Mouse (Mus musculus) forebrain, embryonic 16.5 days (tissue): ENCODE measurements around the gene Grin3b. TPM values are rescaled to one million over a fixed set of nuclear protein-coding genes. Genes with fewer than 3 reads are reported as not detected.

ENCODE experiments used
- ATAC-seq: fragments of 200-750 bp; cut with Nextera tagmentation; 2 replicates; pipeline ENCODE4 v1.8.0; 2017; ENCODE audit warnings: mild to moderate bottlenecking, moderate library complexity
- H3K27ac ChIP-seq: fragments of 300-500 bp; sonication (generic); 2 replicates; pipeline ENCODE4 v1.5.1; 2014; ENCODE audit warnings: low read length, control low read depth
- H3K27me3 ChIP-seq: fragments of 300-500 bp; sonication (generic); replicated peaks from 2 replicates; pipeline ENCODE4 v1.6.1; 2014; ENCODE audit warnings: low read length; ENCODE audit not compliant: control insufficient read depth, insufficient read depth
- H3K36me3 ChIP-seq: fragments of 300-500 bp; sonication (generic); 2 replicates; pipeline ENCODE4 v1.6.1; 2014; ENCODE audit not compliant: control insufficient read depth, insufficient read depth
- H3K4me1 ChIP-seq: fragments of 300-500 bp; sonication (generic); replicated peaks from 2 replicates; pipeline ENCODE4 v1.6.1; 2014; ENCODE audit warnings: low read length; ENCODE audit not compliant: control insufficient read depth, insufficient read depth
- H3K4me2 ChIP-seq: fragments of 300-500 bp; sonication (generic); 2 replicates; pipeline ENCODE4 v1.6.1; 2014; ENCODE audit warnings: mild to moderate bottlenecking, low read length, control low read depth
- H3K4me3 ChIP-seq: fragments of 300-500 bp; sonication (generic); replicated peaks from 2 replicates; pipeline ENCODE4 v1.5.1; 2014; ENCODE audit warnings: mild to moderate bottlenecking, low read length, control low read depth
- H3K9ac ChIP-seq: fragments of 300-500 bp; sonication (generic); replicated peaks from 2 replicates; pipeline ENCODE4 v1.6.1; 2014; ENCODE audit warnings: low read depth, low read length, control low read depth
- H3K9me3 ChIP-seq: fragments of 300-500 bp; sonication (generic); 2 replicates; pipeline ENCODE4 v1.6.1; 2016; ENCODE audit warnings: low read length; ENCODE audit not compliant: control insufficient read depth
- WGBS: fragments of 180-500 bp; shearing (Covaris S2); extraction: QIAGEN DNeasy Blood & Tissue Kit; methylation state at CpG from one replicate; pipeline ENCODE4 v1.1.7; 2014; 5-methylcytosine and 5-hydroxymethylcytosine counted together
- polyA plus RNA-seq: library from polyadenylated mRNA; unstranded; fragments of >200 nt; fragmentation: Nextera tagmentation; extraction: Ambion mirVana; gene quantifications from 2 replicates; pipeline ENCODE4 v1.2.1, GENCODE M21; 2015

The Grin3b gene
- polyA plus RNA-seq, 1 experiment from 2014 or later = 0.60 TPM

- 83% methylated on average over 9 of the region's 9 CpGs for WGBS
- Histone ChIP-seq H3K4me1 (peaks cover 14% of the 10 kb centered on the region), H3K4me2 (no peak overlapping the region), H3K4me3 (no peak overlapping the region), H3K27ac (no peak overlapping the region), H3K36me3 (no peaks in the 10 kb centered on the region), H3K9ac (no peak overlapping the region), H3K9me3 (no peaks in the 10 kb centered on the region), H3K27me3 (peaks cover 11% of the 10 kb centered on the region; the same call in 1 of the 2 replicates)
- ATAC-seq = no peak
Measured at GRCm38 (mm10) chr10:80001945-80002344, 31.4 kb downstream of the Grin3b start.

- ATAC-seq = no peak
- Histone ChIP-seq H3K27me3 (peaks cover 11% of the 10 kb centered on the region; the same call in 1 of the 2 replicates), H3K4me3 (no peak overlapping the region), H3K36me3 (no peaks in the 10 kb centered on the region), H3K4me1 (peaks cover 5% of the 10 kb centered on the region), H3K27ac (no peak overlapping the region), H3K4me2 (no peak overlapping the region), H3K9ac (no peak overlapping the region), H3K9me3 (no peaks in the 10 kb centered on the region)
- WGBS = 21% methylated on average over 21 of the region's 21 CpGs
Measured at GRCm38 (mm10) chr10:80002829-80003228, 32.3 kb downstream of the Grin3b start.

GRCm38 (mm10) chr10:80003374-80004232, 33.1 kb downstream of the Grin3b start:
- ATAC-seq = no peak
- Histone ChIP-seq H3K27me3 (peaks cover 11% of the 10 kb centered on the region; the same call in 1 of the 2 replicates), H3K27ac (no peak overlapping the region), H3K9ac (no peak overlapping the region), H3K36me3 (no peaks in the 10 kb centered on the region), H3K4me2 (no peak overlapping the region), H3K4me3 (no peak overlapping the region), H3K4me1 (no peaks in the 10 kb centered on the region), H3K9me3 (no peaks in the 10 kb centered on the region)
- WGBS = 62% methylated on average over 9 of the region's 9 CpGs

- Histone ChIP-seq H3K9me3 (no peaks in the 10 kb centered on the region), H3K4me2 (no peak overlapping the region), H3K9ac (no peak overlapping the region), H3K27ac (no peak overlapping the region), H3K27me3 (peaks cover 11% of the 10 kb centered on the region; the same call in 1 of the 2 replicates), H3K4me3 (no peak overlapping the region), H3K36me3 (no peaks in the 10 kb centered on the region), H3K4me1 (no peaks in the 10 kb centered on the region)
- ATAC-seq = no peak
- 89% methylated on average over 8 of the region's 8 CpGs for WGBS
Measured at GRCm38 (mm10) chr10:80004233-80004705, 33.8 kb downstream of the Grin3b start.

GRCm38 (mm10) chr10:80011740-80012139, 41.2 kb downstream of the Grin3b start:
- Histone ChIP-seq H3K9me3 (peaks cover 18% of the 10 kb centered on the region), H3K4me1 (no peaks in the 10 kb centered on the region), H3K27ac (no peak overlapping the region), H3K4me2 (no peak overlapping the region), H3K27me3 (peaks cover 45% of the 10 kb centered on the region), H3K9ac (no peak overlapping the region), H3K36me3 (peaks cover 7% of the 10 kb centered on the region; the same call in 1 of the 2 replicates), H3K4me3 (no peak overlapping the region)
- WGBS = 85% methylated on average over 6 of the region's 6 CpGs
- ATAC-seq = no peak

- Histone ChIP-seq H3K9me3 (peaks cover 18% of the 10 kb centered on the region), H3K4me3 (no peak overlapping the region), H3K27me3 (peaks cover 52% of the 10 kb centered on the region), H3K4me2 (no peak overlapping the region), H3K9ac (no peak overlapping the region), H3K27ac (no peak overlapping the region), H3K4me1 (no peaks in the 10 kb centered on the region), H3K36me3 (peaks cover 7% of the 10 kb centered on the region; the same call in 1 of the 2 replicates)
- ATAC-seq = no peak
- 23% methylated on average over 25 of the region's 25 CpGs for WGBS
Measured at GRCm38 (mm10) chr10:80013609-80014008, 43.1 kb downstream of the Grin3b start.

- no peak for ATAC-seq
- 21% methylated on average over 28 of the region's 28 CpGs for WGBS
- peaks cover 62% of the 10 kb centered on the region for H3K27me3 ChIP-seq
Measured at GRCm38 (mm10) chr10:80014484-80015290, 44.2 kb downstream of the Grin3b start.

GRCm38 (mm10) chr10:80015583-80015982, 45.1 kb downstream of the Grin3b start:
- Histone ChIP-seq H3K4me1 (no peaks in the 10 kb centered on the region), H3K9me3 (peaks cover 7% of the 10 kb centered on the region), H3K9ac (no peak overlapping the region), H3K4me3 (no peak overlapping the region), H3K36me3 (peaks cover 5% of the 10 kb centered on the region; the same call in 1 of the 2 replicates), H3K27me3 (peaks cover 62% of the 10 kb centered on the region), H3K27ac (no peak overlapping the region), H3K4me2 (no peak overlapping the region)
- 79% methylated on average over 10 of the region's 10 CpGs for WGBS
- ATAC-seq = no peak

More at GRCm38 (mm10) chr10:80014484-80015290, 44.2 kb downstream of the Grin3b start:
- H3K4me1 ChIP-seq = no peaks in the 10 kb centered on the region
- no peak overlapping the region for H3K4me2 ChIP-seq
- H3K36me3 ChIP-seq = peaks cover 7% of the 10 kb centered on the region; the same call in 1 of the 2 replicates
- peaks cover 16% of the 10 kb centered on the region for H3K9me3 ChIP-seq
- H3K4me3 ChIP-seq = no peak overlapping the region
- no peak overlapping the region for H3K9ac ChIP-seq
- no peak overlapping the region for H3K27ac ChIP-seq

GRCm38 (mm10) chr10:80016511-80016910, 46.0 kb downstream of the Grin3b start, which contains the start of gene Arhgap45:
TSS of gene Arhgap45 (plus strand) at chr10:80016653.
- Histone ChIP-seq H3K9ac (no peak within 1 kb of the TSS), H3K36me3 (no peaks in the 10 kb centered on the region), H3K4me2 (no peak within 1 kb of the TSS), H3K9me3 (no peaks in the 10 kb centered on the region; the same call in 1 of the 2 replicates), H3K27me3 (peaks cover 65% of the 10 kb centered on the region), H3K4me3 (no peak within 1 kb of the TSS), H3K4me1 (no peaks in the 10 kb centered on the region), H3K27ac (no peak within 1 kb of the TSS)
- no peak for ATAC-seq
- WGBS = 70% methylated on average over 11 of the region's 11 CpGs
